Mouse (Mus musculus) ES-E14 (cell line): Measurements from ENCODE around the gene H2al1g. TPM values are rescaled to one million over a fixed set of nuclear protein-coding genes. Genes with fewer than 3 reads are reported as not detected.
"Not testable (repeated sequence)": the region's sequence is repeated elsewhere in the genome, so short reads cannot be mapped to it uniquely, and the experiment has no call there.

ENCODE experiments used
- DNase-seq: peaks from one replicate; pipeline ENCODE4 v3.0.0-alpha.2; 2013; ENCODE audit warnings: low read depth, low spot score
- H3K27ac ChIP-seq: 2 replicates; pipeline ENCODE4 v1.5.1; 2012; ENCODE audit warnings: low read depth, mild to moderate bottlenecking, low read length, moderate library complexity, mixed read lengths; ENCODE audit not compliant: poor library complexity, insufficient read depth, severe bottlenecking
- H3K36me3 ChIP-seq: 2 replicates; pipeline ENCODE4 v1.6.1; 2012; ENCODE audit warnings: mild to moderate bottlenecking, low read length, moderate library complexity, mixed read lengths; ENCODE audit not compliant: control insufficient read depth, poor library complexity, insufficient read depth, severe bottlenecking
- H3K4me1 ChIP-seq, 2 experiments: fragments of 150-350 bp in 1 of 2; sonication (generic) in 1 of 2; 2 replicates each; pipeline ENCODE4 v1.6.1; 2012; ENCODE audit warnings: low read length in 2 of 2, mild to moderate bottlenecking in 1 of 2, mixed read lengths in 1 of 2; ENCODE audit not compliant: control insufficient read depth in 2 of 2, insufficient read depth in 2 of 2, poor library complexity in 1 of 2
- H3K4me3 ChIP-seq, 2 experiments: fragments of 150-350 bp in 1 of 2; sonication (generic) in 1 of 2; 2 replicates each; pipeline ENCODE4 v1.5.1; 2012; ENCODE audit warnings: low read length in 2 of 2, low read depth in 1 of 2, mild to moderate bottlenecking in 1 of 2, mixed read lengths in 1 of 2; ENCODE audit not compliant: insufficient read depth in 1 of 2, poor library complexity in 1 of 2, severe bottlenecking in 1 of 2
- H3K9ac ChIP-seq: 2 replicates; pipeline ENCODE4 v1.6.1; 2012; ENCODE audit warnings: low read depth, mild to moderate bottlenecking, low read length, mixed read lengths; ENCODE audit not compliant: poor library complexity, insufficient read depth, severe bottlenecking
- H3K9me3 ChIP-seq: fragments of 150-350 bp; sonication (generic); 2 replicates; pipeline ENCODE4 v1.6.1; 2012; ENCODE audit warnings: low read depth, mild to moderate bottlenecking, low read length; ENCODE audit not compliant: control insufficient read depth, insufficient read depth
- CHD2 ChIP-seq: IDR thresholded peaks from 2 replicates; pipeline ENCODE4 v1.6.1; 2014; ENCODE audit warnings: mild to moderate bottlenecking, low read depth, low read length, inconsistent platforms
- HCFC1 ChIP-seq: IDR thresholded peaks from 2 replicates; pipeline ENCODE4 v1.6.1; 2012; ENCODE audit warnings: low read length, inconsistent platforms, borderline replicate concordance; ENCODE audit not compliant: insufficient read depth
- MAFK ChIP-seq: IDR thresholded peaks from 2 replicates; pipeline ENCODE4 v1.6.1; 2014; ENCODE audit warnings: mild to moderate bottlenecking, low read depth, low read length, inconsistent platforms; ENCODE audit not compliant: insufficient read depth
- ZC3H11A ChIP-seq: IDR thresholded peaks from 2 replicates; pipeline ENCODE4 v1.6.1; 2012; ENCODE audit warnings: low read depth, mild to moderate bottlenecking, inconsistent platforms, low read length, borderline replicate concordance
- ZNF384 ChIP-seq: IDR thresholded peaks from 2 replicates; pipeline ENCODE4 v1.6.1; 2012; ENCODE audit warnings: low read depth, low read length, inconsistent platforms
- in situ Hi-C, 2 experiments: fragments of 600-800 bp; cut with MboI; formaldehyde crosslinking; loops; one replicate each; pipeline ENCODE4 v1.15.1; 2025; ENCODE audit warnings: low sequenced_read_pairs in 2 of 2, inconsistent platforms in 1 of 2; ENCODE audit not compliant: unreplicated experiment in 2 of 2
- total RNA-seq: library from RNA; depleted of rRNA; stranded (reverse); fragments of 300-350 nt; gene quantifications from 2 replicates; pipeline ENCODE4 v1.2.3, GENCODE M21; 2012

Gene H2al1g
- total RNA-seq, 1 experiment, result not detected

- H3K36me3 ChIP-seq, H3K9ac ChIP-seq, DNase-seq, H3K9me3 ChIP-seq, H3K4me3 ChIP-seq, H3K4me1 ChIP-seq, in situ Hi-C loops, H3K27ac ChIP-seq: not testable (repeated sequence)
These were observed 3.2 kb upstream of the H2al1g start, which contains the start of gene H2al1f for GRCm38 (mm10) chrX:11314858-11315257. Gene H2al1f, plus strand, starts transcription at chrX:11315158.

DNA sequence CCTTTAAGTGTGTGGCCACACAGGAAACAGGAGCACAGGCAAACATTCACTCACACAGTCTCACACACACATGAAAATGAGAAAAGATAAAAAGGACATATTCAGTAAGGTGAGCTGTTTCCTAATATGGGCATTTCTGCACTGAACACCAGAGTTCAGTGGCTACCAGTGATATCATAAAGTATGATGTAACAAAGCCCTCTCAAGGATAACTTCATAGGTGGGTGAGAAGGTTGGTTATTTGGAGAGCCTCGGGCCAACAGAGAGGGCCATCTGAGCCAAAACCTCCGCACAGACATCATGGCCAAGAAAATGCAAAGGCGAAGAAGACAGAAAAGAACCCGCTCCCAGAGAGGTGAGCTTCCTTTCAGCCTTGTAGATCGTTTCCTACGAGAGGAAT is 3.1 kb downstream of the H2al1g start, which contains the start of gene H2al1h:
Gene H2al1h (plus strand): TSS at position 301 of the 400 bp plus-strand sequence.
- H3K36me3 ChIP-seq, H3K4me1 ChIP-seq, DNase-seq, H3K9me3 ChIP-seq, in situ Hi-C loops, H3K9ac ChIP-seq, H3K27ac ChIP-seq, H3K4me3 ChIP-seq: not testable (repeated sequence)

DNA sequence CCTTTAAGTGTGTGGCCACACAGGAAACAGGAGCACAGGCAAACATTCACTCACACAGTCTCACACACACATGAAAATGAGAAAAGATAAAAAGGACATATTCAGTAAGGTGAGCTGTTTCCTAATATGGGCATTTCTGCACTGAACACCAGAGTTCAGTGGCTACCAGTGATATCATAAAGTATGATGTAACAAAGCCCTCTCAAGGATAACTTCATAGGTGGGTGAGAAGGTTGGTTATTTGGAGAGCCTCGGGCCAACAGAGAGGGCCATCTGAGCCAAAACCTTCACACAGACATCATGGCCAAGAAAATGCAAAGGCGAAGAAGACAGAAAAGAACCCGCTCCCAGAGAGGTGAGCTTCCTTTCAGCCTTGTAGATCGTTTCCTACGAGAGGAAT is 6.3 kb downstream of the H2al1g start, which contains the start of gene H2al1i:
Gene H2al1i (plus strand): TSS at position 301 of the 400 bp plus-strand sequence.
- DNase-seq, H3K27ac ChIP-seq, H3K4me1 ChIP-seq, H3K36me3 ChIP-seq, H3K9me3 ChIP-seq, H3K4me3 ChIP-seq, H3K9ac ChIP-seq, in situ Hi-C loops: not testable (repeated sequence)

GRCm38 (mm10) chrX:11327522-11327921 is 9.5 kb downstream of the H2al1g start, which contains the start of gene H2al1j:
Gene H2al1j, plus strand, starts transcription at chrX:11327822.
- H3K4me3 ChIP-seq, H3K9me3 ChIP-seq, H3K4me1 ChIP-seq, in situ Hi-C loops, H3K9ac ChIP-seq, H3K36me3 ChIP-seq, DNase-seq, H3K27ac ChIP-seq: not testable (repeated sequence)

DNA sequence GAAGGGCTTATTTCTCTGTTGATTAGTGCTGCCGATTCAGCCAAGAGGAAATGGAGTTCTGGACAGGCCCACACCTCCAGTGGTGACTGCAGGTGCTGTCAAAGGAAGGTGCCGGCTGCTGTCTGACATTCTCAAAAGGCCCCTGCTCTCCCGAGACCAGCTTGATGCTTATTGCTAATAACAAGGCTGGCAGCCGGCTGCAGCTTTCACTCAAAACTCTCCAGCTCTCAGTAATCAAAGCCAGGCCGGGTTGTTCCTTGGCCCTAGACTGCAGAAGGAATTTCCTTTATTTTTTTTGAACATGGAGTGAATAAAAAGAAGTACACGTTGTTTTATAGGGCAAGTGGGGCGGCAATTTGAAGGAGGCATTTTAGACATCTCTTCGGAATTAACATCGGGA is 27.7 kb downstream of the H2al1g start:
- H3K9ac ChIP-seq, result no peak overlapping the region
- H3K4me1 ChIP-seq, result no peaks in the 10 kb centered on the region
- no peak overlapping the region for H3K4me3 ChIP-seq
- no peaks in the 10 kb centered on the region for H3K9me3 ChIP-seq
- TF ChIP-seq ZC3H11A (no peak), ZNF384 (no peak), CHD2 (no peak), HCFC1 (no peak), MAFK (no peak)
- DNase-seq, result no peak
- in situ Hi-C loops, result no loop called here
- H3K36me3 ChIP-seq, result no peaks in the 10 kb centered on the region
- H3K27ac ChIP-seq, result no peak overlapping the region
